Mouse (Mus musculus) neural tube, embryonic 13.5 days (tissue): ENCODE data around the gene Grik1. TPM values are rescaled to one million over a fixed set of nuclear protein-coding genes. Genes with fewer than 3 reads are reported as not detected.

ENCODE experiments used
- ATAC-seq: fragments of 200-750 bp; cut with Nextera tagmentation; 2 replicates; pipeline ENCODE4 v1.8.0; 2017; ENCODE audit warnings: low read depth, mild to moderate bottlenecking, moderate TSS enrichment, moderate library complexity
- H3K27ac ChIP-seq: fragments of 300-500 bp; sonication (generic); replicated peaks from 2 replicates; pipeline ENCODE4 v1.5.1; 2015; ENCODE audit warnings: moderate library complexity, mild to moderate bottlenecking, inconsistent platforms
- H3K27me3 ChIP-seq: fragments of 300-500 bp; sonication (generic); 2 replicates; pipeline ENCODE4 v1.6.1; 2015; ENCODE audit warnings: mild to moderate bottlenecking, inconsistent platforms
- H3K36me3 ChIP-seq: fragments of 300-500 bp; sonication (generic); 2 replicates; pipeline ENCODE4 v1.6.1; 2015; ENCODE audit warnings: mild to moderate bottlenecking, inconsistent platforms
- H3K4me1 ChIP-seq: fragments of 300-500 bp; sonication (generic); replicated peaks from 2 replicates; pipeline ENCODE4 v1.6.1; 2015; ENCODE audit warnings: inconsistent platforms
- H3K4me2 ChIP-seq: fragments of 300-500 bp; sonication (generic); 2 replicates; pipeline ENCODE4 v1.6.1; 2015; ENCODE audit warnings: inconsistent platforms, mild to moderate bottlenecking, moderate library complexity
- H3K4me3 ChIP-seq: fragments of 300-500 bp; sonication (generic); 2 replicates; pipeline ENCODE4 v1.5.1; 2015; ENCODE audit warnings: mild to moderate bottlenecking, inconsistent platforms
- H3K9ac ChIP-seq: fragments of 300-500 bp; sonication (generic); 2 replicates; pipeline ENCODE4 v1.6.1; 2015; ENCODE audit warnings: moderate library complexity, mild to moderate bottlenecking, inconsistent platforms
- H3K9me3 ChIP-seq: fragments of 300-500 bp; sonication (generic); 2 replicates; pipeline ENCODE4 v1.6.1; 2016; ENCODE audit warnings: inconsistent platforms
- WGBS: fragments of 180-500 bp; shearing (Covaris S2); methylation state at CpG from one replicate; pipeline ENCODE4 v1.1.7; 2015; 5-methylcytosine and 5-hydroxymethylcytosine counted together
- polyA plus RNA-seq: library from polyadenylated mRNA; unstranded; fragments of >200 nt; fragmentation: Nextera tagmentation; extraction: Ambion mirVana; gene quantifications from 2 replicates; pipeline ENCODE4 v1.2.1, GENCODE M21; 2015

Grik1 gene
- polyA plus RNA-seq, 1 experiment from 2014 or later = 21.5 TPM

DNA sequence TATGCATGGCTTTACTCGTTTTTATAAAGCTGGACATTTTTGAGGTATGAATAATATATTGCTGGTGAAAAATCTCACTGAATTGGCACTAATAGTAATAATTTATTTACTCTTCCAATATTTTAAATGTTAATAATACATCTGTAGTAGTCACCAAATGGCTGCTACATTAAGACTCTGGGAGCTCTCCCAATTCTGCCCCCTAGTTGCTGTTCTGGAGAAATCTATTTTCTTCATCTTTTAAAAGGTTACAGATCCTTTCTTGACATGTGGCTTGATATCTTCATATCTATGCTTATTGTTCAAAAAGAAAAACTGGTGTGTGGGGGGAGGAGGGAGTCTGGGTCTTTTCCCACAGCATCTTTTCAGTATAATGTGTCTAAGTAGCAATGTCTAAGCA is 151.2 kb downstream of the Grik1 start:
- no peak overlapping the region for H3K4me2 ChIP-seq
- 0 out of 2 replicates have a peak, but pooled peaks cover 5% of the 10 kb centered on the region for H3K9me3 ChIP-seq
- H3K4me1 ChIP-seq = peaks cover 7% of the 10 kb centered on the region
- no peak for ATAC-seq
- 70% methylated on average over 1 of the region's 1 CpGs for WGBS
- H3K4me3 ChIP-seq = no peak overlapping the region
- H3K36me3 ChIP-seq = no peaks in the 10 kb centered on the region
- H3K27ac ChIP-seq = no peak overlapping the region
- no peak overlapping the region for H3K9ac ChIP-seq
- H3K27me3 ChIP-seq = no peaks in the 10 kb centered on the region

- no peak for ATAC-seq
- H3K4me3 ChIP-seq = no peak overlapping the region
- H3K27me3 ChIP-seq = no peaks in the 10 kb centered on the region
- H3K4me1 ChIP-seq = 0 out of 2 replicates have a peak, but pooled peaks cover 4% of the 10 kb centered on the region
- H3K27ac ChIP-seq = no peak overlapping the region
- WGBS = 76% methylated on average over 2 of the region's 2 CpGs
- no peak overlapping the region for H3K4me2 ChIP-seq
- no peak overlapping the region for H3K9ac ChIP-seq
- 0 out of 2 replicates have a peak, but pooled peaks cover 5% of the 10 kb centered on the region for H3K9me3 ChIP-seq
- H3K36me3 ChIP-seq = no peaks in the 10 kb centered on the region
Observed at GRCm38 (mm10) chr16:88132919-88133318, 157.1 kb downstream of the Grik1 start.

DNA sequence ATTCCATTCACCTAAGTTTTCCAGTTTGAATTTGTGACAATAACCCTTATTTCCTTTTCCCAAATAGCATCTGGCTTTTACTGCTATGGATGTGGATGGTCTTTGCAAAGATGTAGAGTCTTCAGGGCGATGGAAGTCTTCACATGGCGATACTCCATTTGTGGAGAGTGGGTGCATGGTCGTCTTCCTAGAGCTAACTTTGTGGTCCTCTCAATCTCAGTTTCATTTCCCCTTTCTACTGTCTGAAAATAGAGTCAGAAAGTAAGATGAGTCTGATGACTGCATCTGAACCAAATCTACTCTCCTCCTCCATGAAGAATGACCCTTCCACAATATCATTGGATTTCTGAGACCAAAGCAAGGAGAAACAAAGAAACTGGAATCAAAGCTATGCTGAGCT is 159.0 kb downstream of the Grik1 start:
- Histone ChIP-seq H3K27ac (no peak overlapping the region), H3K4me2 (no peak overlapping the region), H3K9me3 (no peaks in the 10 kb centered on the region), H3K4me1 (0 out of 2 replicates have a peak, but pooled peaks cover 4% of the 10 kb centered on the region), H3K36me3 (no peaks in the 10 kb centered on the region), H3K9ac (no peak overlapping the region), H3K4me3 (no peak overlapping the region), H3K27me3 (no peaks in the 10 kb centered on the region)
- WGBS = 90% methylated on average over 3 of the region's 3 CpGs
- no peak for ATAC-seq

GRCm38 (mm10) chr16:88125098-88125497 is 165.0 kb downstream of the Grik1 start:
- Histone ChIP-seq H3K4me3 (no peak overlapping the region), H3K36me3 (no peaks in the 10 kb centered on the region), H3K27me3 (no peaks in the 10 kb centered on the region), H3K4me2 (no peak overlapping the region), H3K4me1 (no peaks in the 10 kb centered on the region), H3K9ac (no peak overlapping the region), H3K9me3 (no peaks in the 10 kb centered on the region; the same call in 1 of the 2 replicates), H3K27ac (no peak overlapping the region)
- ATAC-seq = no peak
- 81% methylated on average over 4 of the region's 4 CpGs for WGBS

DNA sequence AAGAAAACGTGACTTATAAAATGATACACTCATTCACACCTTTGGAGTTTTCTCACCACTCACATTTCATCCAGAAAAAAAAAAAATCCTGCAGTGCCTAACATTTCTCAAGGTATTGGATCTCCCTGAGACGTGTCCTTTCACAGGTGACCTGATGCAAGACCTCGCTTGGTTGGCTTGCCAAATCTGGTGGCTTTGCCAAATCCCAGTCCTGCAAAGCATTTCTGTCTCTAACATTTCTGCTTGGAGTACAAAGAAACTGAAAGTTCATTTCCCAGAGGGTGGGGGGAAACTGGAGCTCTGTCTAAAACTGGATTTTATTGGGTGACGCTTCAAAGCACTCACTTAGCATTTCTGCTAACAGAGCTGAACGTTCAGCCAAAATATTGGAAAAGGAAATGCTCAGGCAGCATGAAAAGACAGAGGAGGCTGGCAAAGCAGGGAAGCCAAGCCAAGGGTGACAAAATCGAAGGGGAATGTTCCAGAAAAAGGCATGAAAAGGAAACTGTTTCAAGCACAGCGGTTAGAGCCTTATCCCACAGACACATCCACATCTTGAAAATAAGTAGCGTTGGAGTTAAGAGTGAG is 177.4 kb downstream of the Grik1 start:
- H3K9ac ChIP-seq = no peak overlapping the region
- no peak for ATAC-seq
- no peaks in the 10 kb centered on the region for H3K9me3 ChIP-seq
- no peaks in the 10 kb centered on the region for H3K27me3 ChIP-seq
- H3K4me3 ChIP-seq = no peak overlapping the region
- H3K4me1 ChIP-seq = no peaks in the 10 kb centered on the region
- H3K4me2 ChIP-seq = no peak overlapping the region
- WGBS = 80% methylated on average over 8 of the region's 8 CpGs
- no peak overlapping the region for H3K27ac ChIP-seq
- H3K36me3 ChIP-seq = no peaks in the 10 kb centered on the region

DNA sequence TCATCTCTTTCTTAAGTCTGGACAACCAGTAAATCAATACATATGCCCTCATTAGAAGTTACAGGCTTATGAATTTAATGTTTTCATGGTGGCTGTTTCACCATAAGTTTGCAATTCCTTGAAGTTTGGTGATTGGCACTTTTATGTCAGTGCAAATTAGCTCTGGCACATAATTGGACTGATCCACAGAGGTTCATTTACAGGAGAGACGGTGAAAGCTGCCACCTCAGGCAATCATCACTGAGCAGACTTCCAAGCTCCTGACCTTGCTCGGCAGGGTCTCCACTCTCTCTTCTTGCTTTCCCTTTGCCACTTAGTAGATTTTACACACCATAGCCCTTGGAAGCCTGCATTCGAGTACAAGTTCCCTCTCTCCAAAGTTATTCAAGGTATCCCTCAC is 178.6 kb downstream of the Grik1 start:
- Histone ChIP-seq H3K27me3 (no peaks in the 10 kb centered on the region), H3K9ac (no peak overlapping the region), H3K27ac (no peak overlapping the region), H3K9me3 (no peaks in the 10 kb centered on the region), H3K4me2 (no peak overlapping the region), H3K4me3 (no peak overlapping the region), H3K36me3 (no peaks in the 10 kb centered on the region), H3K4me1 (no peaks in the 10 kb centered on the region)
- WGBS = 56% methylated on average over 3 of the region's 3 CpGs
- ATAC-seq = no peak

DNA sequence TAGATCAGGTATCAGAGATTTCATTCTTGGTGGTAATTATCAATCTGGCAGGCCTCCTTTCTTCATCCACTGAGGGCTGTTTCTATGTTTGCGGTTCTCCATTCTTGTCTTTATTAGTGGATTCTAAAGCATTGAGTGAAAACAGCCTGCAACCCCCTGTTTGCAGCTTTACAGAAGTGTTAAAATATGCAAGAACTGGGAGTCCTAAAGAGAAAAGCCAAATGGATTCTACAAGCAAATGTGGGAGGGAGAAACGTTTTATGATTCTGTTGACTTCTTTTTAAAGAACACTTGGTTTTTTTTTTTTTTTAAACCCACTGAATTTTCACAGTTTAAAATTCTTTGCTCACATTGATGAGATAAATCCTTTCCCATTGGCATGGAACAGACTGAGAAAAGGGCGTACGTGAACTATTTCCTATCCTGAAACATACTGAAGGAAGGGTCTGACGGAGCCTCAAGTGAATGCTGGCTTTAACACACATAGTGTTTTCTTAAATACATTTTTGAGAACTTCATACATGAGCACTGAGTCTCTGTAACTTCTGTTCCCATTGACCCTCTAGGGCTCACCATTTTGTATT is 195.8 kb downstream of the Grik1 start:
- Histone ChIP-seq H3K36me3 (no peaks in the 10 kb centered on the region), H3K4me2 (no peak overlapping the region), H3K4me3 (no peak overlapping the region), H3K27me3 (no peaks in the 10 kb centered on the region), H3K4me1 (no peaks in the 10 kb centered on the region), H3K27ac (no peak overlapping the region), H3K9me3 (no peaks in the 10 kb centered on the region), H3K9ac (no peak overlapping the region)
- no peak for ATAC-seq
- WGBS = 77% methylated on average over 5 of the region's 5 CpGs

DNA sequence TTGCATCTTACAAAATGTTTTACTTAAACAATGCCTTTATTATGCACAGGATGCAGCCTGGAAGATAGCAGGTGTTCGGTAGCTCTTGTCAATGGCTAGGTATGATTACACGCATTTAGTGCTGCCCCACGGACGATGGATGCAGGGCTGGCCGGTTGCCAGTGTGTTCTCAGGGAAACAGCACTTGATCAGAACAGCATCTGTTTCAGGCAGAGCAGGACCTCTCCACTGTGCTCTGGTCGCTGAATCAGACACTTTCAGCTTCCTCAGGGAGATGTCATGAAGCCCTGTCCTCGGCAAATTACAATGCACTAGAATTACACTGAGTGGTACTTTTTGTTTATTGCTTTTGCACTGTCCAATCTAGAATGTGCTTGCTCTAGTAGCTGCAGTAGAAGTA is 202.8 kb downstream of the Grik1 start:
- no peaks in the 10 kb centered on the region for H3K9me3 ChIP-seq
- no peak overlapping the region for H3K4me2 ChIP-seq
- no peak overlapping the region for H3K9ac ChIP-seq
- peak overlapping the region; percentile 49 for H3K27ac ChIP-seq
- H3K27me3 ChIP-seq = no peaks in the 10 kb centered on the region
- no peak overlapping the region for H3K4me3 ChIP-seq
- ATAC-seq = peak; percentile 69
- H3K36me3 ChIP-seq = no peaks in the 10 kb centered on the region
- H3K4me1 ChIP-seq = peaks cover 17% of the 10 kb centered on the region
- WGBS = 47% methylated on average over 7 of the region's 7 CpGs

- WGBS = 67% methylated on average over 5 of the region's 5 CpGs
- Histone ChIP-seq H3K27ac (no peak overlapping the region), H3K9me3 (no peaks in the 10 kb centered on the region), H3K4me3 (no peak overlapping the region), H3K36me3 (no peaks in the 10 kb centered on the region), H3K9ac (no peak overlapping the region), H3K4me1 (0 out of 2 replicates have a peak, but pooled peaks cover 4% of the 10 kb centered on the region), H3K27me3 (no peaks in the 10 kb centered on the region), H3K4me2 (no peak overlapping the region)
- no peak for ATAC-seq
Observed at GRCm38 (mm10) chr16:88074716-88075115, 215.3 kb downstream of the Grik1 start.

- no peak overlapping the region for H3K4me2 ChIP-seq
- H3K9me3 ChIP-seq = no peaks in the 10 kb centered on the region
- no peak for ATAC-seq
- 83% methylated on average over 3 of the region's 3 CpGs for WGBS
- no peaks in the 10 kb centered on the region for H3K36me3 ChIP-seq
- no peaks in the 10 kb centered on the region for H3K27me3 ChIP-seq
- H3K27ac ChIP-seq = no peak overlapping the region
- H3K4me1 ChIP-seq = no peaks in the 10 kb centered on the region
- H3K4me3 ChIP-seq = no peak overlapping the region
- H3K9ac ChIP-seq = no peak overlapping the region
Observed at GRCm38 (mm10) chr16:88060936-88061335, 229.1 kb downstream of the Grik1 start.

DNA sequence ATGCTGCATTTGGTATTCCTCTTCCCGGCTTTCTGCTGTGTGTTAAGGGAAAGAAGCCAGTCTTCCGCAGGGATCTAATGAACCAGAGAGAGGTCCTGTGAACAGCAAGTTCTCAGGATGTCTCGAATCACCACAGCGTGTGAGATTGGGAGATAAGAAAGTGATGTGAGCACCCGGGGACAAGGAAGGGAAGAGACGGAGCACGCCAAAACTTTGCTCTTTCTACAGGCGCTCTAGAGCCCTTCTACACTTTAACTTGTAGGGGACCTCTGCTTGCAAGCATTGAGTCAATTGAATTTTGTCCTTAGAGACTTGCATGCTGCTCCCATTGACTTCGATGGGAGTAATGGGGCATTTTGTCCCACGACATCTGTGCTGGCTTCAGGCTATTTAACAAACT is 241.9 kb downstream of the Grik1 start:
- 88% methylated on average over 10 of the region's 10 CpGs for WGBS
- H3K4me2 ChIP-seq = no peak overlapping the region
- ATAC-seq = no peak
- H3K4me3 ChIP-seq = no peak overlapping the region
- no peaks in the 10 kb centered on the region for H3K4me1 ChIP-seq
- H3K9ac ChIP-seq = no peak overlapping the region
- no peaks in the 10 kb centered on the region for H3K36me3 ChIP-seq
- no peak overlapping the region for H3K27ac ChIP-seq
- H3K27me3 ChIP-seq = no peaks in the 10 kb centered on the region
- H3K9me3 ChIP-seq = no peaks in the 10 kb centered on the region

DNA sequence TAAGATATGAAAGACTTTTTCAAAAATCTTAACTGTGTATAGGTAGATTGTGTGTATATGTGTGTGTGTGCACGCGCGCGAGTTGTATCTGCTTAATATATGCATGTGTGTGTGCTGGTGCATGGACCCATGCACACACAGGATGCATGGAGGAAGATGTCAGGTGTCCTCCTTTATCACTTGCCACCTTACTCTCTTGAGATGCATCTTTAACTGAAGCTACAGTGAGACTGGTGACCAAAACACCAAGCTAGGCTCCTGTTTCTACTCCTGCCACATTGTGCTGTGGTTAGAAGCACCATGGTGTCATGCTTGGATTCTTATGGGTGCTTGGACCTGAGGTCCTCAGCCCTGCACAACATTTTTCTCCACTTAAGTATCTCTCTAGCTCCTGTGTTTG is 245.7 kb downstream of the Grik1 start:
- Histone ChIP-seq H3K4me1 (no peaks in the 10 kb centered on the region), H3K36me3 (no peaks in the 10 kb centered on the region), H3K27me3 (no peaks in the 10 kb centered on the region), H3K9me3 (no peaks in the 10 kb centered on the region), H3K4me3 (no peak overlapping the region), H3K9ac (no peak overlapping the region), H3K4me2 (no peak overlapping the region), H3K27ac (no peak overlapping the region)
- WGBS = 98% methylated on average over 4 of the region's 4 CpGs
- no peak for ATAC-seq

DNA sequence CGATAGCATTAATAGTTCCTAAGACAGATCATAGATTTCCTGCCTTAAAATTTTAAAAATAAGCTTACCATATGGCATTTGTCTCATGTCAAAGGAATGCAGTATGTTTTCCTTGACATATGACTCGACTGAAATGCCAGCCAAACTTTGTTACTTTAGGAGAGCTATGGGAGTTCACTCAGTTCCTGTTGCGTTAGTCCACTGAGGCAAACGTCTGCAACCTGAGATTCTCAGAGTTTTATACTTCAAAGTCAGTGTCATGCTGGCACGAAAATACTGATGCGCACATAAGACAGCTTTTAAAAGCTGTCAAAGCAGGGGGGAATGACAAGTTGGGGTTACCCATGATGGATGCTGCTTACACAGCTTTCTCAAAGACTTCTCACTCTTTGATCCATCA is 247.6 kb downstream of the Grik1 start:
- 71% methylated on average over 6 of the region's 6 CpGs for WGBS
- H3K27me3 ChIP-seq = no peaks in the 10 kb centered on the region
- no peak overlapping the region for H3K4me3 ChIP-seq
- no peak overlapping the region for H3K9ac ChIP-seq
- H3K4me2 ChIP-seq = no peak overlapping the region
- H3K9me3 ChIP-seq = no peaks in the 10 kb centered on the region
- H3K36me3 ChIP-seq = no peaks in the 10 kb centered on the region
- no peaks in the 10 kb centered on the region for H3K4me1 ChIP-seq
- ATAC-seq = no peak
- no peak overlapping the region for H3K27ac ChIP-seq
